Mouse (Mus musculus) hindbrain, embryonic 10.5 days (tissue): ENCODE data around the gene Trappc4. TPM values are rescaled to one million over a fixed set of nuclear protein-coding genes. Genes with fewer than 3 reads are reported as not detected.
"Not testable (repeated sequence)": the region's sequence is repeated elsewhere in the genome, so short reads cannot be mapped to it uniquely, and the experiment has no call there.

Experiments used
- DNase-seq: peaks from one replicate; pipeline ENCODE4 v3.0.0-alpha.2; 2017; ENCODE audit warnings: low spot score
- H3K27ac ChIP-seq: fragments of 300-500 bp; sonication (generic); 2 replicates; pipeline ENCODE4 v1.5.1; 2016; ENCODE audit warnings: mild to moderate bottlenecking, moderate library complexity
- H3K27me3 ChIP-seq: fragments of 300-500 bp; sonication (generic); 2 replicates; pipeline ENCODE4 v1.6.1; 2016; ENCODE audit warnings: mild to moderate bottlenecking; ENCODE audit not compliant: poor library complexity, insufficient read depth, severe bottlenecking
- H3K36me3 ChIP-seq: fragments of 300-500 bp; sonication (generic); 2 replicates; pipeline ENCODE4 v1.6.1; 2016; ENCODE audit warnings: mild to moderate bottlenecking, moderate library complexity
- H3K4me1 ChIP-seq: fragments of 300-500 bp; sonication (generic); replicated peaks from 2 replicates; pipeline ENCODE4 v1.6.1; 2016; ENCODE audit warnings: mild to moderate bottlenecking
- H3K4me3 ChIP-seq: fragments of 300-500 bp; sonication (generic); 2 replicates; pipeline ENCODE4 v1.5.1; 2016; ENCODE audit warnings: mild to moderate bottlenecking, moderate library complexity
- H3K9me3 ChIP-seq: fragments of 300-500 bp; sonication (generic); 2 replicates; pipeline ENCODE4 v1.6.1; 2016; ENCODE audit warnings: mild to moderate bottlenecking, moderate library complexity
- WGBS: fragments of 180-500 bp; shearing (Covaris S2); methylation state at CpG from one replicate; pipeline ENCODE4 v1.1.7; 2016; 5-methylcytosine and 5-hydroxymethylcytosine counted together
- polyA plus RNA-seq: library from polyadenylated mRNA; unstranded; fragments of >200 nt; fragmentation: Nextera tagmentation; extraction: Ambion mirVana; gene quantifications from 2 replicates; pipeline ENCODE4 v1.2.1, GENCODE M21; 2016

Trappc4 gene
- polyA plus RNA-seq, 1 experiment from 2014 or later, result 282 TPM

DNA sequence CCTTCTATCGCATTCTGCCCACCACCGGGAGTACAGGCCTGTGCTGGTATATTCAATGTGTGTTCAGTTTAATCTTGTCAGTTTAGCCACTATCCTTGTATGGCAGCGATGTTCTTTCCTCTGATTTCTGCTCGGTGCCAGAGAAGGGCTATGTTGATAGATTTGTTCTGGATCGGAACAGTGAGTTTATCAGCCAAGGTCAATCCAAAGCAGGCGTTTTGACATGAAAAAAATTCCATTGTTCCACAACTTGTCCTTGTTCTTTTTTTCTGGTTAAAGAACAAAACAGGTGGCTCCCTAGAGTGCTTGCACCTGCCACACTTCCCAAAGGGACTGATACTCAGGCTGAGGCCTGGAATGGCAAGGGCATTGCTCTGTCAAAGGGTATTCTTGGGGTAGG lies 31.3 kb downstream of the Trappc4 start:
- 89% methylated on average over 6 of the region's 6 CpGs for WGBS
- H3K27me3 ChIP-seq, result no peaks in the 10 kb centered on the region
- no peaks in the 10 kb centered on the region for H3K9me3 ChIP-seq
- peaks cover 25% of the 10 kb centered on the region for H3K4me1 ChIP-seq
- peaks cover 8% of the 10 kb centered on the region for H3K36me3 ChIP-seq
- no peak overlapping the region for H3K27ac ChIP-seq
- DNase-seq, result no peak
- no peak overlapping the region for H3K4me3 ChIP-seq

DNA sequence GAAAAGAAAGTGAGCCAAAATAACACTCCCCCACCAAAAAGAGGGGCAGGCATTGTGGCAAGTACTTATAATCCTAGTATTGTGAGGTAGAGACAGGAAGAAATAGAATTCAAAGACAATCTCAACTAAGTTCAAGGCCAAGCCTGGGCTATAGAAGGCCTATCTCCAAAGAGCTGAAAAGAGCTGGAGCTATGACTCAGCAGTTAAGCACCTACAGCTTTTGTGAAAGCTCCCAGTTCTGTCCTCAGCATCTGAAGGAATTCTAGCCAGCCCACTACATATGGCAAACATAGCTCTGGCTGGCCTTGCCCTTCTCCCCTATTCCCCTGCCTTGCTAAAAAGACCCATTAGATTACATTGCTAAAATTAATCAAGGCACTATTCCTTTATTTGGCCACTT lies 34.0 kb downstream of the Trappc4 start:
- Histone ChIP-seq H3K4me3 (no peak overlapping the region), H3K27ac (no peak overlapping the region), H3K4me1 (peaks cover 7% of the 10 kb centered on the region), H3K27me3 (no peaks in the 10 kb centered on the region), H3K9me3 (no peaks in the 10 kb centered on the region), H3K36me3 (no peaks in the 10 kb centered on the region)
- DNase-seq, result no peak

DNA sequence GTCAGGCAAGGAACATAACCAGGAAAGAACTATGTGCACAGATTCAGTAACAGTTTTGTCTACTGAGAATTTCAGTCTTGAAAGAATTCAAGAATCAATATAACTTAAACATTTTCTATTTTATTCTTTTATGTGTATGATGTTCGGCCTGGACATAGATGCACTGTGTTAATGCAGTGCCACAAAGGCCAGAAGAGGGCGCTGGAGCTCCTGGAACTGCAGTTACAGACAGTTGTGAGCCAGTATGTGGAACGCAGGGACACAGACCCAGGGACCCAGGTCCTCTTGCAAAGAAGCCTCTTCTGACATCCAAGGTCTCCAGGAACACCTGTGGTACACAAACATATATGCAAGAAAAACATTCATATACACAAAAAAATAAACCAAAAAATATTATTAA lies 42.9 kb downstream of the Trappc4 start:
- Histone ChIP-seq H3K27me3 (no peaks in the 10 kb centered on the region), H3K9me3 (no peaks in the 10 kb centered on the region), H3K4me1 (peaks cover 8% of the 10 kb centered on the region), H3K4me3 (no peak overlapping the region), H3K27ac (no peak overlapping the region), H3K36me3 (peaks cover 5% of the 10 kb centered on the region)
- WGBS, result 59% methylated on average over 3 of the region's 3 CpGs
- DNase-seq, result no peak

DNA sequence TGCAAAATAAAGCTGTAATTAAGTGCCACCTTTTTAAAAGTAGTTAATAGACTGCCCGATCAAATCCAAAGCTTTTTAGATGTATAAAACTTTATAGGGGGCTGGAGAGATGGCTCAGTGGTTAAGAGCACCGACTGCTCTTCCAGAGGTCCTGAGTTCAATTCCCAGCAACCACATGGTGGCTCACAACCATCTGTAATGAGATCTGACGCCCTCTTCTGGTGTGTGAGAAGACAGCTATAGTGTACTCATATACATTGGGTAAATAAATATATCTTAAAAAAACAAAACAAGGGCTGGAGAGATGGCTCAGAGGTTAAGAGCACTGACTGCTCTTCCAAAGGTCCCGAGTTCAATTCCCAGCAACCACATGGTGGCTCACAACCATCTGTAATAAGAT lies 45.5 kb downstream of the Trappc4 start:
- DNase-seq, H3K27me3 ChIP-seq, H3K9me3 ChIP-seq, H3K4me1 ChIP-seq: not testable (repeated sequence)
- peaks cover 29% of the 10 kb centered on the region for H3K36me3 ChIP-seq
- 39% methylated on average over 4 of the region's 4 CpGs for WGBS
- peak overlapping the region; percentile 90 for H3K4me3 ChIP-seq
- H3K27ac ChIP-seq, result peak overlapping the region; percentile 91

DNA sequence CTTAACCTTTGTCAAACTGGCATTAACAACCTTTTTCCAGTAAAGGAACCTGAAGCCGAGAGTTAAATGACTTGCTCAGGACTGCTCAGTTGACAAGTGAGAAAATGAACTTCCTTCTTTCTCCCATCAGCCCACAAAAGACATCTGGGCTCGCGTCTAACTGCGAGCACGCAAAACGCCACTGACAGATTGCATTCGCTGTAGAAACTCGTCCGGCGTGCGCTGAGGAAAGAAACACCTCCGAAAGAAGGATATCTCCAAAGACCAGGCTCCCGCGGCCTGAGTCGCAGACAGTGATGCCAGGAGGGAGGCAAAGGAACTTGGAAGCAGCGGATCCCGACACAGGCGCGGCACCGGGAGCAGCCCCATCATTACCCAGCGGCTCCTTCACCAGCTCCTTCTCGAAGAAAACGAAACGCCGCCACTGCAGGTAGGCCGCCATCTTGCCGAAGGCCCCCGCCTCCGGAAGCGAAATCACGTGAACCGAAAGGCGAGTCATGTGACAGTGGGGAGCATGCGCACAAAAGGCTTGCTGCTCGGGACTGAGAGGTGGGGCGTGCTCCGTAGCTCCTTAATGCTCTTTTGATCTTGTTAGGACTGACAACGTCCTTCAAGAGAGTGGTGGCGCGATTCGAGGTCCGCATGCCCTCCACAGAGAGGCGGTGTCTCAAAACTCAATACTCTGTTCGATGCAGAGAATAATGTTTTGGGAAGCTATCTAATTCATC lies 46.0 kb downstream of the Trappc4 start, which contains the start of gene Vps11:
Gene Vps11 (minus strand): TSS at position 481 of the 728 bp plus-strand sequence.
- WGBS, result under 1% methylated on average over 44 of the region's 44 CpGs
- peak within 1 kb of the TSS; percentile 90 for H3K4me3 ChIP-seq

DNA sequence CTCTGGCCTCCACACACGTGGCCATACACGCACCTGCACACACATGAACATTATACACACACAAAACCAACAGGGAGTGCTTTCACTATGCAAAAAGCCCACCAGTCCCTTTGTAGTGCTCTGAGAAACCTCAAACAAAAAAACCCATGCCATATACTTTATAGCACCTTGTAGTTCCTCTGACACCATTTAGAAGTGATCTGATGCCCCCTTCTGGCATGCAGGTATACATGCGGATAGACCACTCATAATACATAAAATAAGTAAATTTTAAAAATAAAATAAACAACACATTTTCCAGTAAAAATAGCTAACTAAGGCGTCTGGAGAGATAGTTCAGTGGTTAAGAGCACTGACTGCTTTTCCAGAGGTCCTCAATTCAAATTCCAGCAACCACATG lies 50.2 kb downstream of the Trappc4 start:
- Histone ChIP-seq H3K36me3 (peaks cover 76% of the 10 kb centered on the region), H3K4me1 (peaks cover 8% of the 10 kb centered on the region), H3K4me3 (no peak overlapping the region), H3K27me3 (no peaks in the 10 kb centered on the region), H3K9me3 (no peaks in the 10 kb centered on the region), H3K27ac (no peak overlapping the region)
- DNase-seq, result no peak
- 80% methylated on average over 4 of the region's 4 CpGs for WGBS

More for the DNA sequence above, 46.0 kb downstream of the Trappc4 start, which contains the start of gene Vps11:
- no peaks in the 10 kb centered on the region for H3K9me3 ChIP-seq
- peaks cover 34% of the 10 kb centered on the region for H3K36me3 ChIP-seq
- H3K4me1 ChIP-seq, result peaks cover 8% of the 10 kb centered on the region
- peak; percentile 97 for DNase-seq
- H3K27ac ChIP-seq, result peak within 1 kb of the TSS; percentile 91
- H3K27me3 ChIP-seq, result no peaks in the 10 kb centered on the region

Other genes starting within 250 kb of the Trappc4 start
- gene Cbl, start 173.6 kb downstream of the Trappc4 start, polyA plus RNA-seq, result 21.1 and 22.8 TPM in 2 replicates
- gene Ccdc153, start 166.9 kb downstream of the Trappc4 start, polyA plus RNA-seq, result not detected in 2 replicates
- gene Pdzd3, start 156.1 kb downstream of the Trappc4 start, polyA plus RNA-seq, result 0.14 TPM in 1 of 2 replicates, not detected in the other
- 2.4 and 3.3 TPM in 2 replicates for gene Nlrx1, start 139.0 kb downstream of the Trappc4 start, polyA plus RNA-seq
- 4.3 and 7.2 TPM in 2 replicates for gene Abcg4, start 119.0 kb downstream of the Trappc4 start, polyA plus RNA-seq
- gene Hinfp, start 101.9 kb downstream of the Trappc4 start, polyA plus RNA-seq, result 30.0 and 30.7 TPM in 2 replicates
- 9.8 and 17.5 TPM in 2 replicates for gene C2cd2l, start 87.3 kb downstream of the Trappc4 start, polyA plus RNA-seq
- gene Dpagt1, start 81.6 kb downstream of the Trappc4 start, polyA plus RNA-seq, result 46.2 and 46.7 TPM in 2 replicates
- 548 and 554 TPM in 2 replicates for gene H2afx, start 72.9 kb downstream of the Trappc4 start, polyA plus RNA-seq
- 155 and 184 TPM in 2 replicates for gene Hmbs, start 63.4 kb downstream of the Trappc4 start, polyA plus RNA-seq
- 30.9 and 34.8 TPM in 2 replicates for gene Vps11, start 45.9 kb downstream of the Trappc4 start, polyA plus RNA-seq
- 35.8 and 39.4 TPM in 2 replicates for gene Hyou1, start 28.1 kb downstream of the Trappc4 start, polyA plus RNA-seq
- gene Slc37a4, start 10.7 kb downstream of the Trappc4 start, polyA plus RNA-seq, result 20.8 and 28.9 TPM in 2 replicates
- 1,836 and 2,161 TPM in 2 replicates for gene Rps25, start 461 bp downstream of the Trappc4 start, polyA plus RNA-seq
- gene Ccdc84, start 11.0 kb upstream of the Trappc4 start, polyA plus RNA-seq, result 25.2 and 27.7 TPM in 2 replicates
- not detected in 2 replicates for gene Foxr1, start 33.5 kb upstream of the Trappc4 start, polyA plus RNA-seq
- 0.14 TPM in 1 of 2 replicates, not detected in the other for gene Upk2, start 47.4 kb upstream of the Trappc4 start, polyA plus RNA-seq
- 4.6 and 7.3 TPM in 2 replicates for gene Bcl9l, start 75.2 kb upstream of the Trappc4 start, polyA plus RNA-seq
- not detected in 2 replicates for gene Cxcr5, start 154.3 kb upstream of the Trappc4 start, polyA plus RNA-seq
- gene Ddx6, start 197.3 kb upstream of the Trappc4 start, polyA plus RNA-seq, result 16.8 and 21.0 TPM in 2 replicates